Mouse (Mus musculus) limb, embryonic 14.5 days (tissue): ENCODE data around the gene Slc25a39. TPM values are rescaled to one million over a fixed set of nuclear protein-coding genes. Genes with fewer than 3 reads are reported as not detected.

Source experiments
- ATAC-seq: fragments of 200-750 bp; cut with Nextera tagmentation; 2 replicates; pipeline ENCODE4 v1.8.0; 2017; ENCODE audit warnings: low read depth, moderate number of reproducible peaks, moderate TSS enrichment; ENCODE audit not compliant: low FRiP score
- DNase-seq: peaks from one replicate; pipeline ENCODE4 v3.0.0-alpha.2; 2015; ENCODE audit warnings: low spot score
- H3K27ac ChIP-seq: fragments of 300-500 bp; sonication (generic); replicated peaks from 2 replicates; pipeline ENCODE4 v1.5.1; 2014; ENCODE audit warnings: low read depth, mild to moderate bottlenecking, low read length, moderate library complexity, mixed read lengths
- H3K27me3 ChIP-seq: fragments of 300-500 bp; sonication (generic); 2 replicates; pipeline ENCODE4 v1.6.1; 2014; ENCODE audit warnings: low read length, mixed read lengths; ENCODE audit not compliant: control insufficient read depth, insufficient read depth
- H3K36me3 ChIP-seq: fragments of 300-500 bp; sonication (generic); 2 replicates; pipeline ENCODE4 v1.6.1; 2014; ENCODE audit warnings: mild to moderate bottlenecking, low read length, moderate library complexity, mixed read lengths; ENCODE audit not compliant: control insufficient read depth, insufficient read depth
- H3K4me1 ChIP-seq: fragments of 300-500 bp; sonication (generic); 2 replicates; pipeline ENCODE4 v1.6.1; 2014; ENCODE audit warnings: antibody characterized with exemption, low read length, mixed read lengths; ENCODE audit not compliant: control insufficient read depth, insufficient read depth
- H3K4me2 ChIP-seq: fragments of 300-500 bp; sonication (generic); replicated peaks from 2 replicates; pipeline ENCODE4 v1.6.1; 2014; ENCODE audit warnings: low read depth, mild to moderate bottlenecking, low read length, moderate library complexity; ENCODE audit not compliant: severe bottlenecking
- H3K4me3 ChIP-seq: fragments of 300-500 bp; sonication (generic); replicated peaks from 2 replicates; pipeline ENCODE4 v1.5.1; 2014; ENCODE audit warnings: low read length
- H3K9ac ChIP-seq: fragments of 300-500 bp; sonication (generic); 2 replicates; pipeline ENCODE4 v1.6.1; 2014; ENCODE audit warnings: mild to moderate bottlenecking, low read depth, low read length, moderate library complexity; ENCODE audit not compliant: severe bottlenecking
- H3K9me3 ChIP-seq: fragments of 300-500 bp; sonication (generic); 2 replicates; pipeline ENCODE4 v1.6.1; 2016; ENCODE audit warnings: low read length; ENCODE audit not compliant: control insufficient read depth
- POLR2A ChIP-seq: fragments of 200-500 bp; IDR thresholded peaks from 2 replicates; pipeline ENCODE4 v1.8.0; 2012; ENCODE audit warnings: inconsistent platforms, mild to moderate bottlenecking, moderate library complexity, borderline replicate concordance; ENCODE audit not compliant: insufficient read depth, insufficient read length; ENCODE audit errors: extremely low read depth
- WGBS: fragments of 180-500 bp; shearing (Covaris S2); extraction: QIAGEN DNeasy Blood & Tissue Kit; methylation state at CpG from one replicate; pipeline ENCODE4 v1.1.7; 2014; 5-methylcytosine and 5-hydroxymethylcytosine counted together
- polyA plus RNA-seq, 2 experiments: library from polyadenylated mRNA; depleted of rRNA in 1 of 2; stranded (reverse) in 1 of 2; unstranded in 1 of 2; fragments of >200 nt; fragmentation: Nextera tagmentation in 1 of 2; extraction: Ambion mirVana in 1 of 2; gene quantifications; 2 replicates each; pipeline versions ENCODE4 v1.2.1 to v1.2.3; 2012 to 2014

Gene Slc25a39
- polyA plus RNA-seq, 2 experiments = 120 to 179 TPM

DNA sequence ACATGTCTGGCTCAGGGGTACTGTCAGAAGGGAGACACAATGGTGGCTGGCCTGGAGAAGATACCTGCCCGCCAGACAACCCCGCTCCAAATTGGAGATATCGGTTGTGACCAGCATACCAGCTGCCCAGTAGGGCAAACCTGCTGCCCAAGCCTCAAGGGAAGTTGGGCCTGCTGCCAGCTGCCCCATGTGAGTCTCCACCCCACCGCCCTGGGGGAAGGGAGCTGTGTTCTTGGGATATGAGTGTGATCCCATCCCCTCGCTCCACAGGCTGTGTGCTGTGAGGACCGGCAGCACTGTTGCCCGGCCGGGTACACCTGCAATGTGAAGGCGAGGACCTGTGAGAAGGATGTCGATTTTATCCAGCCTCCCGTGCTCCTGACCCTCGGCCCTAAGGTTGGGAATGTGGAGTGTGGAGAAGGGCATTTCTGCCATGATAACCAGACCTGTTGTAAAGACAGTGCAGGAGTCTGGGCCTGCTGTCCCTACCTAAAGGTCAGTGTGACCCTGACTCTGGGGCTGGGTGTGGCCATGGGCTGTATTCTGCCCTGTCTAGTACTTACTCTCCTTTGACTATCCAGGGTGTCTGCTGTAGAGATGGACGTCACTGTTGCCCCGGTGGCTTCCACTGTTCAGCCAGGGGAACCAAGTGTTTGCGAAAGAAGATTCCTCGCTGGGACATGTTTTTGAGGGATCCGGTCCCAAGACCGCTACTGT, 28.2 kb upstream of the Slc25a39 start:
- Histone ChIP-seq H3K27me3 (peaks cover 4% of the 10 kb centered on the region; the same call in 1 of the 2 replicates), H3K9ac (no peak overlapping the region), H3K4me1 (peaks cover 14% of the 10 kb centered on the region), H3K36me3 (peaks cover 76% of the 10 kb centered on the region), H3K9me3 (no peaks in the 10 kb centered on the region), H3K4me3 (no peak overlapping the region), H3K4me2 (no peak overlapping the region), H3K27ac (no peak overlapping the region)
- no peak for TF ChIP-seq POLR2A
- 93% methylated on average over 17 of the region's 18 CpGs for WGBS
- DNase-seq (no peak), ATAC-seq (no peak)

DNA sequence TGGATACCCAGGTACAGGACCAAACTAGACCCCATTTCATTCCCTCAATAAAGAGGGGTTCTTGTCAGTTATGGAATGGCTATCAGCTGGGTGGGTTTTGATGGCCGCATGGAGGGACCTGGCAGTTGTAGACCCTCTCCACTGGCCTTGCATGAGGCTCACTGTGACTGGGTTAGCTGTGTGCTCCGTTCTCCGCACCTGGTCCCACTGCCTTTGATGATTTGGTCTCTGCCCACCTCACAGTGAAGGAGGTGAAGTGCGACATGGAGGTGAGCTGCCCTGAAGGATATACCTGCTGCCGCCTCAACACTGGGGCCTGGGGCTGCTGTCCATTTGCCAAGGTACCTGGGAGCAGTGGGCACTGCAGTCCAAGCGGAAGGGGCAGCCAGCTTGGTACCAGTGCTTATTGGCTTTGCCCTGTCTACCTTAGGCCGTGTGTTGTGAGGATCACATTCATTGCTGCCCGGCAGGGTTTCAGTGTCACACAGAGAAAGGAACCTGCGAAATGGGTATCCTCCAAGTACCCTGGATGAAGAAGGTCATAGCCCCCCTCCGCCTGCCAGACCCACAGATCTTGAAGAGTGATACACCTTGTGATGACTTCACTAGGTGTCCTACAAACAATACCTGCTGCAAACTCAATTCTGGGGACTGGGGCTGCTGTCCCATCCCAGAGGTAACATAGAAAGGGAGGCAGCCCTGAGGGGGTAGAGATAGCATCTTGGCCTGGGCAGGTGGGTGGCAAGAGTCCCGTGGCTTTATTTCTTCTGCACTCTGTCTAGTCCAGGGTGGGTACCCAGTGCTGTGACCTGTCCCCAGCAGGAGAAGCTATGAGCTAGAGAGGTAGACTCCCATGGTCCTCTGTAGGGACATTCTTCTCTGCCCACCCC, 27.3 kb upstream of the Slc25a39 start:
- no peak overlapping the region for H3K9ac ChIP-seq
- peaks cover 4% of the 10 kb centered on the region; the same call in 1 of the 2 replicates for H3K27me3 ChIP-seq
- H3K4me3 ChIP-seq = no peak overlapping the region
- peaks cover 14% of the 10 kb centered on the region for H3K4me1 ChIP-seq
- no peak overlapping the region for H3K4me2 ChIP-seq
- no peak overlapping the region for H3K27ac ChIP-seq
- H3K9me3 ChIP-seq = no peaks in the 10 kb centered on the region
- no peak for TF ChIP-seq POLR2A
- no peak for DNase-seq
- peaks cover 68% of the 10 kb centered on the region for H3K36me3 ChIP-seq
- no peak for ATAC-seq
- 91% methylated on average over 11 of the region's 11 CpGs for WGBS

DNA sequence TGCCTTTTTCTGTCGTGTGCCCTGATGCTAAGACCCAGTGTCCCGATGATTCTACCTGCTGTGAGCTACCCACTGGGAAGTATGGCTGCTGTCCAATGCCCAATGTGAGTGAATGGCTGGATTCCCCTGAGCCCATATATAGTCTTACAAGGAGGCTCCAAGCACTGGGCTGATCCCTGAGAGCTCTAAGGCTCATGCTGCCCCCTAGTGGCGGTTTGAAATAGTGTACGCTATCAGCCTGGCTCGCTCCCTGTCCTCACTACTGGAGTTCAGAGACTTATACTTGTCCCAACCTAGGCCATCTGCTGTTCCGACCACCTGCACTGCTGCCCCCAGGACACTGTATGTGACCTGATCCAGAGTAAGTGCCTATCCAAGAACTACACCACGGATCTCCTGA, 26.7 kb upstream of the Slc25a39 start:
- DNase-seq (peak; percentile 95), ATAC-seq (peak; percentile 27; the same call in 1 of the 2 replicates)
- Histone ChIP-seq H3K4me1 (peaks cover 19% of the 10 kb centered on the region), H3K36me3 (peaks cover 61% of the 10 kb centered on the region), H3K9me3 (no peaks in the 10 kb centered on the region), H3K4me3 (no peak overlapping the region), H3K9ac (no peak overlapping the region), H3K27me3 (peaks cover 4% of the 10 kb centered on the region; the same call in 1 of the 2 replicates), H3K27ac (no peak overlapping the region), H3K4me2 (no peak overlapping the region)
- no peak for TF ChIP-seq POLR2A
- 13% methylated on average over 7 of the region's 7 CpGs for WGBS

DNA sequence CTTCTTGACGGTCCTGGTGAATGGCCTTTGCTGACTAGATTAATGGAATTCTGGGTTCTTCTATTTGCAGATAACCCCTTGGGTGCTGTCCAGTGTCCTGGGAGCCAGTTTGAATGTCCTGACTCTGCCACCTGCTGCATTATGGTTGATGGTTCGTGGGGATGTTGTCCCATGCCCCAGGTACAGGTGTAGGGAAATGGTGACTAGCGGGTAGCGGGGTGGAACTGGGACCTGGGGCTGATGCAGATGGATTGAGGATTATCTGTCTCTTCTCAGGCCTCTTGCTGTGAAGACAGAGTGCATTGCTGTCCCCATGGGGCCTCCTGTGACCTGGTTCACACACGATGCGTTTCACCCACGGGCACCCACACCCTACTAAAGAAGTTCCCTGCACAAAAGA, 26.1 kb upstream of the Slc25a39 start:
- WGBS = 95% methylated on average over 7 of the region's 7 CpGs
- Histone ChIP-seq H3K27ac (no peak overlapping the region), H3K36me3 (peaks cover 56% of the 10 kb centered on the region), H3K9ac (no peak overlapping the region), H3K9me3 (no peaks in the 10 kb centered on the region), H3K27me3 (0 out of 2 replicates have a peak, but pooled peaks cover 4% of the 10 kb centered on the region), H3K4me2 (no peak overlapping the region), H3K4me1 (peaks cover 20% of the 10 kb centered on the region), H3K4me3 (no peak overlapping the region)
- TF ChIP-seq POLR2A = no peak
- no peak for ATAC-seq
- no peak for DNase-seq

DNA sequence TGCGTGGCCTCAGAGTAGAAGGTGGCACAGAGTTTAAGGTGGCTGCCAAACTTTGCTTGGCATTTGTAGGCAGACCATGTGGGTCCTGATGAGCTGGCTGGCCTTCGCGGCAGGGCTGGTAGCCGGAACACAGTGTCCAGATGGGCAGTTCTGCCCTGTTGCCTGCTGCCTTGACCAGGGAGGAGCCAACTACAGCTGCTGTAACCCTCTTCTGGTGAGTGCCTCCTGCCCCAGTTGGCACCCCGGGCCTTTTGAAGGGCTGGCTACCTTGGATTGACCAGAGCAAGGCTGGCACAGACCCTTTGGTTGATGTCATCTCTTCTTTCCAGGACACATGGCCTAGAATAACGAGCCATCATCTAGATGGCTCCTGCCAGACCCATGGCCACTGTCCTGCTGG, 25.1 kb upstream of the Slc25a39 start:
- 0 out of 2 replicates have a peak, but pooled peaks cover 4% of the 10 kb centered on the region for H3K27me3 ChIP-seq
- peaks cover 48% of the 10 kb centered on the region for H3K36me3 ChIP-seq
- DNase-seq (no peak), ATAC-seq (no peak)
- no peak overlapping the region for H3K27ac ChIP-seq
- H3K4me2 ChIP-seq = no peak overlapping the region
- no peak for TF ChIP-seq POLR2A
- H3K9ac ChIP-seq = no peak overlapping the region
- H3K4me1 ChIP-seq = peaks cover 18% of the 10 kb centered on the region
- H3K4me3 ChIP-seq = no peak overlapping the region; the same call in 1 of the 2 replicates
- 89% methylated on average over 6 of the region's 6 CpGs for WGBS
- H3K9me3 ChIP-seq = no peaks in the 10 kb centered on the region
